Mouse (Mus musculus) common myeloid progenitor, adult 5-6 weeks (primary cell): ENCODE data around the gene Ppp2r5e. TPM values are rescaled to one million over a fixed set of nuclear protein-coding genes. Genes with fewer than 3 reads are reported as not detected.

Experiments
- ATAC-seq: replicated peaks from 2 replicates; pipeline ENCODE4 v1.8.0; 2016; ENCODE audit warnings: low read depth, mild to moderate bottlenecking, moderate TSS enrichment, inconsistent platforms; ENCODE audit not compliant: poor library complexity, severe bottlenecking
- total RNA-seq: library from RNA; stranded (forward); fragments of 200-1000, 187-1606 nt; gene quantifications from 2 replicates; pipeline ENCODE4 v1.2.3, GENCODE M21; 2017

The Ppp2r5e gene
- total RNA-seq, 1 experiment from 2014 or later = 36.4 TPM

DNA sequence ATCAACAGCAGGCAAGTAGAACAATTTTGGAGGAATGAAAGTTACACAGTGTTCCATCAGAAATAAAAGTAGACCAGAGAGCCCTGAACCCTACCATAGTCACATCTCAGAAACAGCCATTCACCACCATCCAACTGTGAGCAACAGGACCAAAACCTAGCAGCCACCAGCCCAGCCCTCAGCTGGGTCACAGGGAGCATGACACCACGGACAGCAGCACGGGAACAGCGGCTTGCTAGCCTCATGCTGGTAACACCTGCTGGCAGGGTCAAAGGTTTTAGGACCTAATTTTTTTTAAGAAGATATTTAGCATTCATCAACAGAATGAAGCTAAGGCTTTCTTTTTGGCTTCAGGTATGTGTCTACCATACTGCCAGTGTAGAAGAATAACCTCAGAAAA is 12.3 kb downstream of the Ppp2r5e start:
- ATAC-seq = no peak

DNA sequence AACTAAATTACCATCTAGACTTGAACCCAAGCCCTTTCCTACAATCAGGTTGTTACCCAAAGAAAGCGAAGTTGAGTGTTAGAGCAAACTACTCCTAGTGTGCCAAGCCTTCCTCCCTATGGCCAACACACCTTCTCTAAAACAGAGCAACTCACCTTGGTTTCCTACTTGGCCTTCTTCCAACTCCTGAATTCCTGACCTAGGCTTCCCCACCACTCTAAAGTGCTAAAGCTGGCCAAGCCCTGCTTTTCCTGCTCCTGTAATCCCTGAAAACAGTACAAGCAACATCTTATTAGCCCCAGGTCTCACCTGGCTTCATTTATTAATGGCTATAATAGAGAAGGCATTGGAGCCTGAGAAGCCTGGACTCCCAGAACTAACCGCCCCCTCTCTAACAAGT is 17.0 kb downstream of the Ppp2r5e start:
- no peak for ATAC-seq

DNA sequence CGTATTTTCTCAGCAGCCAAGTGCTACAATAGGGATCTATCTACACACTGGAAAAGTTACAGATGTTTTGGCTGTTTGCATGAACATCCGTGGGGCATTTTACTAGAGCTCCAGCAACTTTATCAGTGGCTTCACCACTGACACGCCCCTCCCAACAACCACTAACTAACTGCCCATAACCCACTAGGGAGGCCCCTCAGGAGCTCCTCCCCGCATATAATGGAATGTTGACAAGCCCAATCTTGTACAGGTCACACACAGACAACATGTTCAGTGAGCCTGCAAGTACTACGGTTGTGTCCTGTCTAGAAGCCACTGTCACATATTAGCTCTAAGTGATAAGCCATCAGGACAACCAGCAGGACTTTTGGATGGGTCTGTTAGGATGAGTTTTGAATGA is 18.8 kb downstream of the Ppp2r5e start:
- ATAC-seq = peak; percentile 69

DNA sequence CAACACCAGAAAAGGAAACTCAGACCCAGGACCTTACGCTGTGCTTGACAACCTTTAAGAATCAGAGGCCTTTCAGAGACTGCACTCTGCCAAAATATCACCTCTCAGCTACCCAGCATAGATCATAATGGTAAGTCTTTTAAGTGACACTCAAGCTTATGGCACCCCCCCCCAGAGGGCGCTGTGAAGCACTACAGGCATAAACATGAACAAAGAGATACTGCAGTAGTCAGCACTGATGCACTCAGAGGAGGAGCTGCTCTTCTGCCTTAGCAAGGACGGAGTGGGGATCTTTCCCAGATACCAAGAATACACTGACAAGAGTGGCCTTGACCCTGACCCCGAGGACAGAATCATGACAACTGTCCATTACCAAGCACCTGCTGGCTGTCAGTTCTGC is 23.8 kb downstream of the Ppp2r5e start:
- peak; percentile 81 for ATAC-seq

DNA sequence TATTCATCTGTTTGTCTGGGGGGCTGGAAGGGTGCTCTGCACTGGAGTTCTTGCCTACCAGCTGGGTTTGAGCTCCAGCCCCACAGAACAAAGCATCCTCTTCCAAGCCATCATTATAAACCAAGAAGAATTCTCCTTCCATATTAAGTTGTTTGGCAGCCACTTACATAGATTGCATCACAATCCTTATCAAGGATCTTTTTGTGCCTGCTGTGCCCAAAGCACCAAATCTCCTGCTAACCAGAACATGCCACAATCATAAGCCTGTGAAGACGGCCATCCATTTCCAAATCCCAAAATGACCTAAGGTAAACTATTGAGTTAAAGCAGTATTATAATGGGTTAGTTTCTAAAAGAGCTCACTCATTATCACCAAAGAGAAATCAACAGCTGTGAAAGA is 25.9 kb downstream of the Ppp2r5e start:
- ATAC-seq = no peak

DNA sequence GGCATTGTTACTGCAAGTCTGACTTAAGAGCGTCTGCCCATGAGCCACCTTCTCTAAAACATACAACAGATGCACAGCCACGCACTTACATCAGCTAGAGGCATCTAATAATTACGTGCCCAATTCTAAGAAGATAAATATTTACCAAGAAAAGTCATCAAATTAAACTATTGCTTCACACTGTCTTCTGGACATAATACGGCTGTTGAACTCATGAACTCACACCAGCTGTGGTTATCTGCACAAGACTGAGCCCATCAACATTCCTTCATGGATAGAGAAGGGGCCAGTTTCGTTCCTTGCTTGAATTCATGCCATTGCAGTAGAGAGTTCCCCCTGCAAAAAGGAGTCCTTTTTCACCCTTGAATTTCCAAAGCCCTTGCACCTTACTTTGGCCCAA is 28.3 kb downstream of the Ppp2r5e start:
- no peak for ATAC-seq

DNA sequence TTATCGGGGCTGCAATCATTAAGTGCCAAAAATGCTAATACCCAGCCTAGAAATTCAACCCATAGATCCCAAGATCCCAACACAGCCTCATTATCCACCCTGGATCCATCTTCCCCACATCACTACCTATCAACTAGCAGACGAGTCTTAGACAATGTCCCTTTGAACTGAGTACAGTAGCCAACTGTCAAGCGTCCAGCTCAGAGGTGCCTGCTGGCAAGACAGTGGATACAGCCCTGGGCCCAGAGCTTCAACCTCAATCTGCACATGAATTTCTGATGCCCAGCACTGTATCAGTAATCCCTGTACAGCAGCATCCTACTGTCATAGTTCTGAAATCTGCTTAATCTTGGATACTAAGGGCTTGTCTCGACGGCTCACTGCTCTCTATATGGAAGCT is 30.3 kb downstream of the Ppp2r5e start:
- no peak for ATAC-seq

DNA sequence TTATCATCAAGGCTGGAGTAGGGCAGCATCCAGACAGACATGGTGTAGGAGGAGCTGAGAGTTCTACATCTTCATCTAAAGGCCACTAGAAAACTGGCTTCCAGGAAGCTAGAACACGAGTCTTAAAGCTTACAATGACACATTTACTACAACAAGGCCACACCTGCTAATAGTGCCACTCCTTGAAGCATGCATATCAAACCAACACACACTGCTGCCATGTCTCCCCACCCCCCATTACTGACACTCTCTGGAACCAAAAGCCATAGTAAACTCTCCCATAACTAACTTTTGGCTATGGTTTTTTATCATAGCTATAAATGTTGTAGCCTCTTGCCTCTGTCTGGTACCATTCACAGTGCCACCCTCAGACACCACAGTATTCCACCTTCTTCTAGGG is 31.5 kb downstream of the Ppp2r5e start:
- ATAC-seq = no peak

DNA sequence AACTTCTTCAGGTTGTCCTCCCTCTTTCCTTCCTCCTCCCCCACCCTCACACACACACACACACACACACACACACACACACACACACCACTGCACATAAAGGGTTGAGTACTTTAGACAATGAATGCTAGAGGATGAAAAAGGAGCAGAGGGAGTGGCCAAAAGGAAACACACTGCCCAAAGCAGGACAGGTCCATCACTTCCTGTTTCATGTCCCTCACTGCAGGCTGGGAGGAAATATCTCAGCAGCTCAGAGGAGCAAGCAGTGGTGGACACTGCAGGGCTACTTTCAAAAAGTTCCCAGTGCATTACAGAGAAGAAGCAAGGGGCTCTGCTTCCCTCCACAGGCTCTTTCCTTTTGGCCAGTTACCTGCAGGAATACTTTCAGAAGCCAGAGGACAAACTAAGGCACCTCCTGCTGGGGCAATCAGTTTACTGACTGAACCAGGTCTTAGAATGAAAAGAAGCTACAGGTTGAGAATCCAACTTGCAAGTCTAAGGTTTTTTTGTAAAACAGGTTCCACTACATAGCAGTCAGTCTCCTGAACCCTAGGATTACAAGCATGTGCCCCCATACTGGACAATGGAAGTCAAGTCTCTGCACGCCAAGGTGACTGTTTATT is 32.9 kb downstream of the Ppp2r5e start:
- 0 out of 2 replicates have a peak, but pooled peaks have one; percentile 39 for ATAC-seq

DNA sequence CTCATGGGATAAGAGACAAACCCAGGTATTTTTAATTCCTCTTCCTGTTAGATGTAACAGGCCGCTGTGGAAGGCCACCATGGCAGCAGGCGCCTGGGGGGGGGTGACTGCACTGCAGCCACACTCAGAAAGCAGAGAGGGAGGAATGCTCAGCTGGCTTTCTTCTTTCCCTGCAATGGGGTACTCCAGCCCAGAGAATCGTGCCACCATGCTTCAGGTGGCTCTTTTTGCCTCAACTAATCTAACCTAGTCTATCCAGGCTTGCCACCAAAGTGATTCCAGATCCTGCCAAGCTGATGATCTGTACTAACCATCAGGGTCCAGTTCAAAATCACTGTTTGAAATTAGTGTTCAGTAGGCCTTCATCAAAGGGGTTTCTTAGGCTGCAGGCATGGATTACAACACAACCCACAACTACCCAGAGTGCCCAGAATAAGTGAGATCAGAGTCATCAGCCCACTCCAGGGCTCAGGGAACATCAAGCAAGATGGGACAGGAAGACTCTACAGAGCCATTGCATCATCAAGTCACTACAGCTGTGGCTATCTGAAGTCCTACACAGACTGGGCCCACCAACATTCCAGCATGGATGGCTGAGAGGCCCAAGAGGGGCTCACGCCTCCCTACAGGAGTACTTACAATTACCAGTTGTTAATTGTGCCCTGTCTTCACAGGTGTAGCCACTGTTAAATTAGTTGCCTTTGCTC is 35.2 kb downstream of the Ppp2r5e start:
- ATAC-seq = no peak; the same call in 1 of the 2 replicates

DNA sequence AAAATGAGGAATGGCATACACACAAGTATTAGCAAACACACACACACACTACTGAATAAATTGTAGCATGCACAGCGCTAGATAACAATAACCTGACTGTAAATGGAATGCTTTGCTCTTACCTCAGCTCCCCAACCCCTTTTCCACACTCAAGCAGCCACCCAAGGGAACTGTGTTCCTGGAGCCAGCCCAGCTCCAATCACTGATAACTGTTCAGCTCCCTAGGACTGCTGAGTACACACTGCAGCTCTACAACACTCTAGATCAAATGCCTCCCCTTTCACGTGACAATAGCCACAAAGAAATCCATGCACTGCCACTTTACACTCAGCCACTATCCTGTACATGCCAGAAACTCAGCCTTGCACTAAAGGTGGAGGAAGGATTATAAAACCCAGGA is 36.8 kb downstream of the Ppp2r5e start:
- ATAC-seq = no peak

DNA sequence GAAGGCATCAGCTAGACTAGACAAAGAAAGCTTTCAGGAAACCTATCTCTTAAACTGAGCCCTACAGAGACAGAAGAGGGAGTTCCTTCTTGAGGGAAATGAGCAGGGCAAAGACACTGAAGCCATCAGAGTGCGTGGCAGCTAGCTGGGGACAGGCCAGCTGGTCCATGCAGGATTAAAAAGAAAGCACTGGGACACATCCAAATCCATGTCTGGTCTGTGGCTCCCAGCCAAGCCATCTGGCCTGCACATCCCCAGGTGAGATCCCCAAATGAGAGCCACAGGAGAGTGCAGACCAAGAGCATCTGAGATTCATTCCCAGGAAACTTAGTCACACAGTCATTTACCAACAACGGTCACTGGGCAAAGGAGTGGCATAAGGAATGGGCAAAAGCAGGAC is 38.2 kb downstream of the Ppp2r5e start:
- ATAC-seq = no peak

DNA sequence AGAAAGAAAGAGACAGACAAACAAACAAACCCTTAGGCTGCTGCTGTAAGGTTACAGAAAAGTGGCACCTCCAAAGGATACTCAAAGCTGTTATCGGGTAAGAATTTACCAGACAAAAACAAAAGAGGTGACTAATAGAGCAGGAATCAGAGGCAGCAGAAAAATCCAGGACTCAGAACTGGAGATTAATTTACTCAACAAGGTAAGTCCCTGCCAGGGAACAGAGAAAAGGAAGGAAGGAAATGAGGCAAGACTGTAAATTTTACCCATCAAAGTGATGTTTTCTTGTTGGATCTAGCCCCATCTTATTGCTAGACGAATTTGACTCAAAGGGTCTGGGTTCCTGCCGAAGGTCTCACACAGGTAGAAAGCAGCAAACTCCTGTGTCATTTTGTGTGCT is 41.0 kb downstream of the Ppp2r5e start:
- no peak for ATAC-seq

DNA sequence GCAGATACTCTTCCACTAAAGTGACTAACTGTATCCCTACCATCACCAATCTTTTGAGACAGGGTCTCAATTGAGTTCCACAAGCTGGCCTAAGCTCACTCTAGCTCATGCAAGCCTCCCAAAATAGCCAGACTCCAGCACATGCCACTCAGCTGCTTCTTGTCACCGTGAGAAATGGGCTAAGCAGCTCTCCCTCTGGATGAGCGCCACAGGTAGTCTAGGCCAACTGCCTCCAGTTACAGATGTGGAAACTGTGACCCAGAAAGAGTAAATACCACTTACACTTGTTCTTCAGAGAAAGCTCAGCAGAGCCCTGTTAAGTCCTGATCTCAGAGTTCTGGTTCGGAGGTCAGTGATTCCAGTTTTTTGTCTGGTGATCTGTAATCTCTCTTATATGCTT is 43.7 kb downstream of the Ppp2r5e start:
- ATAC-seq = no peak

DNA sequence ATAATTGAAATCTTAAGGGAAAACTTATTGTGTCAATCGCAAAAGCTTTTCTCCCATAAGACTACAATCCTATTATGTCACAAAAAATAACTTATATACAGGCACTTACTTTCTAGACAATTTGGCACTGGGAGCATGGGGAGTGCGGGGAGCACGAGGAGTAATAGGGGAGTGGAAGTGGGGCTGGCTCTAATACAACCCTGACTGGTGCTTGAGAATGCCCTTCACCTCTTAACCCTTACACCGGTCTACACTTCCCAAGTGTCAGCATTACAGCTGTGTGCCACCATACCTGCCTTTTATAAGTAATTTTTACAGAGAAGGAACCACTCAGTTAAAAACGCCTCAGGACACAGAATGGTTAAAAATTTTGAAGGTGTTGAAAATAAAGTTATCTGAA is 44.4 kb downstream of the Ppp2r5e start:
- ATAC-seq = no peak

DNA sequence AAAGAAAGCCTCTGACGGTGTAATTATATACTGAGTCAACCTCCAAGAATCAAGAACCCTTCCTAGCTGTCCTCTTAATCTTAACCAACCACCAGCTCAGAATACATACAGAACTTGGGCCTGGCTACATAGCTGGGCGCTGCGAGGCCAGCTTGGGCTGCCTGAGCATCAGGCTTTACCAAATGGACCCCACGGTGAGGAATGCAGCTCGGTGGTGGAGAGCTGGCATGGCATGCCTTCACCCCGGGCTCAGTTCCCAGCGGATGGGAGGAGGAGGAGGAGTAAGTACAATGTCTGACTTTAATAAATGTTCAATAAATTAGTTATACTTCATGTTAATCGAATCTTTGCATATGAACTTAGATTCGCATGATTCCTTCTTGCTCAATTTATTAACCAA is 47.0 kb downstream of the Ppp2r5e start:
- no peak for ATAC-seq

DNA sequence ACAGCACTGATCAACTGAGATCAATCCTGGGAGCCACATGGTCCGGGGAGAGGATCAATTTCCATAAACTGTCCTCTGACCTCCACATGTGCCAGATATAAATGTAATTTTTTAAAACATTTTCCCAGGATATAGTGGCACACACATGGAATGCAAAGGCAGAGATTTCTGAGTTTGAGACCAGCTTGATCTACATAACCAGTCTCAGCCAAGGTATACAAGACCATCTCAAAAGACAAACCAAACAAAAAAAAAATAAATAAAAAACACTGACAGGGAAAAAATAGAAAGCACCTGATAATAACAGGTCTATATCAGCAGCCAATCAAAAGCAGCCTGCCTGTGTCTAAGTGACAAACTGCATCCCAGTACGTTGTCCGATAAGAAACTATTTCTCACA is 48.9 kb downstream of the Ppp2r5e start:
- ATAC-seq = no peak

DNA sequence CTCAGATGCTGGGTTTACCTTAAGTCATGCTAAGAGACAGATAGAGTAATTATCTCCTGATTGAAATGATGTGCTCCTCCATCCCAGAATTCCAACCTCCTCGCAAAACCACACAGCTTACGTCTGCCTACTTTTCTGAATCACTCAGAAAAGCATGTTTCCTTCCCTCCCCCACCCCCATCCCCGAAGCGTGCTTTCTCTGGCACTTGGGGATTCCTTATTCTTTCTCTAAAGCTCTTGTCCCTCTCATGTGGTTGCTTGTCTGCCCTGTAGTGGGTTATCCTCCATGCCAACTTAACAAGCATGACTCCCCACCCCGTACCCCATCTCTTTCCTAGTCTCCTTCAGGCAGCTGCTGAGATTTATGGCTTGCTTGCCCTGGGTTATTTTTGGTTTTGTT is 49.8 kb downstream of the Ppp2r5e start:
- ATAC-seq = no peak

DNA sequence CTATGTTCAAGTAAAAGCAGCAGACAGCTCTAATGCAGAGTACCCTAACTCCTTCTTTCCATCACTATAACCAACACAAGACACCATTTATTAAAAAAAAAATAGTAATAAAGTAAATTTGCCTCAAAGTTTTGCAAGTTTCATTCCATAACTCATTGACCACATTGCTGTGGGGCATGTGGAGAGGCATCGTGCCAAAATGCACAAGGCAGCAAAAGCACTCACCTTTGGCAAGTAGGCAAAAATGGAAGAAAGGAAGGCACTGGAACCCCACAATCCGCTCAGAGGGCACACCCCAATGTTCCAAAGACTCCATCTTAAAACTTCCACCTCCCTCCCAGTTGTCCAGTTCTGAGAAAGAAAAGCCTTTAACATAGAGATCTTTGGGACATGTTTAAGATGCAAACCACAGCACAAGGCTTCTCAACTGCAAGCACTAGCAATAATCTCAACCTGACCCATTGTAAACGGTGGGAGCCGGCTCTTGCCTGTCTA is 50.6 kb downstream of the Ppp2r5e start:
- no peak for ATAC-seq

DNA sequence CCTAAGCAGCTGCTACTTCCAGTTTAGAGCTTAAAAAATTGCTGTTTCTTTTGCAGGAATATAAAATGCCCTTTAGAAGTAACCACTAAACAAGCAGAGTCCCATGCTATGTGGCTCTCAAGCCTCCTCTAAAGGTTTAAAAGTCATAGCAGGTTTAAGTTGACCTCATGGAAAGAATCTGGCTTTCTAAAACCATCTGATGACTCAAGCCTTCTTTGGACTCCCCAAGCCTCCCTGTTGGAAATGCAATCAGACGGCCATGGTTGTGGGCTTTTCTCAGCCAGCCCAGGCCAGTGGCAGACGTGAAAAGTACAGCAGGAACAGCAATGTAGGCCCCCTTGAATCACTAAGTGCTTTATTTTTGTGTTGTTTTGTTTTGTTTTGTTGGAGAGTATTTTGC is 51.4 kb downstream of the Ppp2r5e start:
- no peak for ATAC-seq

DNA sequence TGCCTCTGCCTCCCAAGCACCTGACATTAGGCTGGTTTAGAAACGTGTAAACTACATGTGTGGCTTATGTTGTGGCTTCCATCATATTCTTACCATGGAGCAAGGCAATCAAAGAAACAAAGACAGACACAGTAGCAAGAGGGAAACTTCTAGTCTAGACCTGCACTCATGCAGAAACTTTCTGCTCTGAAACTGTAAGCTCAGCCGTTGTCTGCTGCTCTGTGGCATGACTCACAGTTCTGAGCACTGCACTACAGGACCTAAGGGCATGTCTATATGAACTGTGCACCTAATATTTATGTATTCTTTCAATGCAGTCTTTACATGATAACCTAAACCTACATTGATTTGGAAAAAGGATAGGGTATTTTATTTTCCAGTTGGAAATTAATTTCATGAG is 51.8 kb downstream of the Ppp2r5e start:
- ATAC-seq = no peak

DNA sequence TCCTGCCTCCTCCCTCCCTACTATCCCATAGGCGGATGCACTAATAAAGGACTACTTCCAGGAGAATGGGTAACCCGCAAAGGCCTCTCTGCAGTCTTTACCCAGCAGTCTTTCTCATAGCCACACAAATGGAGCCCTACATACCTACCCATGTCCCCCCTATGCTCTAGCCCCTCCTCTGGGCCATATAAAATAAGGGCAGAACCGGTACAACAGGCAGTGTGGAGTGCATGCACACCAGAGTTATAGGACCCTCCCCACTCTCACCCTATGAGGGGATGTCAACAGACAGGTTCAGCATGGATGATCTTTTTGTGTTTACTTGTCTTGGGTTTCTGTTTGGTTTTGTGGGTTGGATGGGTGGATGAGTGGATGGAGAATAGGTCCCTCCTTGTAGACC is 52.7 kb downstream of the Ppp2r5e start:
- ATAC-seq = no peak
